Mouse (Mus musculus) liver, postnatal 0 days (tissue): Measurements from ENCODE around the gene Trappc3l.

Experiments used
- CTCF ChIP-seq: sonication (generic); IDR thresholded peaks from 2 replicates; pipeline ENCODE4 v1.5.1; 2016; ENCODE audit warnings: antibody characterized with exemption, low read depth
- EP300 ChIP-seq: IDR thresholded peaks from 2 replicates; pipeline ENCODE4 v1.6.1; 2016; ENCODE audit warnings: antibody characterized with exemption, low read depth, mild to moderate bottlenecking

DNA sequence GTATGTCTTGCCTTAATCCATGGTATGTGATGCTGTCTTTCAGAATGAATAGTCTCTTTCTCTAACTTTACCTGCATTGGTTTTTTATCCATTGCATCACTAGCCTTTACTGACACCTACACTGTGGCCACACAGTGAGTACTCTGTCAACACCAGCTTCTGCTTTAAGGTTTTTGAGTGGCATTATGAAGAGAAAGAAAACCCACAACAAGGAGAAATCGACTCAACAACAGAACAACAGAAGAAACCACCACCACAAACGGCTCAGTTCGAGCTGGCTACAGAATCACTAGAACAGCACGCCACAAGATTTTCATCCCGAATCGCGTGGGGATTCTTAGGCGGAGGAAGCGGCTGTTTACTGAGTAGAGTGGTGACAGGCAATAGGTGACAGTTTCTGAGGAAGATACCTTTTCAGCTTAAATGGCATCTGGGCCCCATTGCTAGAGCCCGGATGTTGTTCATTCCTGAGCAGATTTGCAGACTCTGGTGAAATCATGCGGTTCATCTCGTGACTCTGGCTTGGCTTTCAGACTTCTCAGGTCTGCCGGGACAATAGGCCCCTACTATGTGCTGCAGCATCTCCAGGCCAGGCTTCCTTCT is 73.6 kb downstream of the Trappc3l start:
- TF ChIP-seq CTCF: no peak
- no peak for TF ChIP-seq EP300
